Mouse (Mus musculus): Measurements from ENCODE around the gene Cabp4. TPM values are rescaled to one million over a fixed set of nuclear protein-coding genes. Genes with fewer than 3 reads are reported as not detected.
A peak's percentile ranks its signal among the peaks of the same experiment; 100 is the strongest.

Gene Cabp4
- not detected in 2 replicates for polyA plus RNA-seq (2014; fragmentation: Nextera tagmentation; extraction: Ambion mirVana)

GRCm38 (mm10) chr19:4143759-4144268, at the start of gene Cabp4:
TSS of gene Cabp4 (minus strand) at chr19:4144033.
- H3K27ac ChIP-seq (ENCODE audit: low read length) = no peak within 1 kb of the TSS
- no peaks in the 10 kb centered on the region for H3K27me3 ChIP-seq (ENCODE audit: control insufficient read depth, insufficient read depth, low read length)
- peaks cover 7% of the 10 kb centered on the region; the same call in 1 of the 2 replicates for H3K4me1 ChIP-seq (ENCODE audit: control insufficient read depth, insufficient read depth, low read length)
- no peak within 1 kb of the TSS for H3K4me2 ChIP-seq (replicated peaks; ENCODE audit: low read depth, low read length)
- H3K9me3 ChIP-seq (ENCODE audit: control insufficient read depth, low read depth, low read length) = no peaks in the 10 kb centered on the region
- no peak within 1 kb of the TSS for H3K4me3 ChIP-seq (ENCODE audit: low read depth, low read length)
- WGBS = 79% methylated on average over 7 of the region's 7 CpGs
- no peak for ATAC-seq (ENCODE audit: insufficient number of reproducible peaks, insufficient read depth, low FRiP score, low read depth)
- no peak within 1 kb of the TSS for H3K9ac ChIP-seq (replicated peaks; ENCODE audit: low read depth, low read length)
- H3K36me3 ChIP-seq (ENCODE audit: control insufficient read depth, insufficient read depth, low read length) = no peaks in the 10 kb centered on the region

GRCm38 (mm10) chr19:4193129-4193528, 49.3 kb upstream of the Cabp4 start:
- H3K27ac ChIP-seq (ENCODE audit: low read length) = no peak overlapping the region
- H3K9me3 ChIP-seq (ENCODE audit: control insufficient read depth, low read depth, low read length) = no peaks in the 10 kb centered on the region
- peaks cover 23% of the 10 kb centered on the region for H3K4me1 ChIP-seq (ENCODE audit: control insufficient read depth, insufficient read depth, low read length)
- peak overlapping the region; percentile 92 for H3K9ac ChIP-seq (replicated peaks; ENCODE audit: low read depth, low read length)
- H3K36me3 ChIP-seq (ENCODE audit: control insufficient read depth, insufficient read depth, low read length) = peaks cover 46% of the 10 kb centered on the region
- WGBS = 47% methylated on average over 6 of the region's 6 CpGs
- no peak for ATAC-seq (ENCODE audit: insufficient number of reproducible peaks, insufficient read depth, low FRiP score, low read depth)
- no peaks in the 10 kb centered on the region for H3K27me3 ChIP-seq (ENCODE audit: control insufficient read depth, insufficient read depth, low read length)
- peak overlapping the region; percentile 98 for H3K4me3 ChIP-seq (ENCODE audit: low read depth, low read length)
- peak overlapping the region; percentile 97 for H3K4me2 ChIP-seq (replicated peaks; ENCODE audit: low read depth, low read length)

- under 1% methylated on average over 52 of the region's 52 CpGs for WGBS
- Histone ChIP-seq H3K4me1 (ENCODE audit: control insufficient read depth, insufficient read depth, low read length) (peaks cover 23% of the 10 kb centered on the region), H3K27ac (ENCODE audit: low read length) (peak overlapping the region; percentile 96), H3K9me3 (ENCODE audit: control insufficient read depth, low read depth, low read length) (no peaks in the 10 kb centered on the region), H3K9ac (replicated peaks; ENCODE audit: low read depth, low read length) (peak overlapping the region; percentile 92), H3K4me2 (replicated peaks; ENCODE audit: low read depth, low read length) (peak overlapping the region; percentile 97), H3K36me3 (ENCODE audit: control insufficient read depth, insufficient read depth, low read length) (peaks cover 44% of the 10 kb centered on the region), H3K4me3 (ENCODE audit: low read depth, low read length) (peak overlapping the region; percentile 98), H3K27me3 (ENCODE audit: control insufficient read depth, insufficient read depth, low read length) (no peaks in the 10 kb centered on the region)
- peak; percentile 39; the same call in 1 of the 2 replicates for ATAC-seq (ENCODE audit: insufficient number of reproducible peaks, insufficient read depth, low FRiP score, low read depth)
Observed at GRCm38 (mm10) chr19:4192251-4192985, 48.6 kb upstream of the Cabp4 start.

- H3K4me3 ChIP-seq (ENCODE audit: low read depth, low read length) = peak within 1 kb of the TSS; percentile 98
- no peaks in the 10 kb centered on the region for H3K9me3 ChIP-seq (ENCODE audit: control insufficient read depth, low read depth, low read length)
- H3K27me3 ChIP-seq (ENCODE audit: control insufficient read depth, insufficient read depth, low read length) = no peaks in the 10 kb centered on the region
- 4% methylated on average over 44 of the region's 47 CpGs for whole genome bisulfite sequencing
- H3K9ac ChIP-seq (replicated peaks; ENCODE audit: low read depth, low read length) = peak within 1 kb of the TSS; percentile 92
- H3K4me2 ChIP-seq (replicated peaks; ENCODE audit: low read depth, low read length) = peak within 1 kb of the TSS; percentile 97
- H3K4me1 ChIP-seq (ENCODE audit: control insufficient read depth, insufficient read depth, low read length) = peaks cover 21% of the 10 kb centered on the region
- H3K36me3 ChIP-seq (ENCODE audit: control insufficient read depth, insufficient read depth, low read length) = peaks cover 37% of the 10 kb centered on the region
- ATAC-seq (ENCODE audit: insufficient number of reproducible peaks, insufficient read depth, low FRiP score, low read depth) = peak; percentile 94
- peak within 1 kb of the TSS; percentile 96 for H3K27ac ChIP-seq (ENCODE audit: low read length)
Observed at GRCm38 (mm10) chr19:4191528-4192250, 47.9 kb upstream of the Cabp4 start, which contains the start of gene Ppp1ca. TSS of gene Ppp1ca (plus strand) at chr19:4192065.

- peaks cover 13% of the 10 kb centered on the region for H3K4me1 ChIP-seq (ENCODE audit: control insufficient read depth, insufficient read depth, low read length)
- peak within 1 kb of the TSS; percentile 92 for H3K9ac ChIP-seq (replicated peaks; ENCODE audit: low read depth, low read length)
- no peaks in the 10 kb centered on the region for H3K27me3 ChIP-seq (ENCODE audit: control insufficient read depth, insufficient read depth, low read length)
- peak within 1 kb of the TSS; percentile 96 for H3K27ac ChIP-seq (ENCODE audit: low read length)
- H3K9me3 ChIP-seq (ENCODE audit: control insufficient read depth, low read depth, low read length) = no peaks in the 10 kb centered on the region
- no peak for ATAC-seq (ENCODE audit: insufficient number of reproducible peaks, insufficient read depth, low FRiP score, low read depth)
- H3K4me2 ChIP-seq (replicated peaks; ENCODE audit: low read depth, low read length) = peak within 1 kb of the TSS; percentile 97
- peak within 1 kb of the TSS; percentile 98 for H3K4me3 ChIP-seq (ENCODE audit: low read depth, low read length)
- 29% methylated on average over 4 of the region's 4 CpGs for WGBS
- H3K36me3 ChIP-seq (ENCODE audit: control insufficient read depth, insufficient read depth, low read length) = peaks cover 30% of the 10 kb centered on the region
Observed at GRCm38 (mm10) chr19:4190831-4191334, 47.0 kb upstream of the Cabp4 start, which contains the start of gene Tbc1d10c. TSS of gene Tbc1d10c (minus strand) at chr19:4191284.

GRCm38 (mm10) chr19:4189051-4189620, 45.3 kb upstream of the Cabp4 start:
- Histone ChIP-seq H3K9ac (replicated peaks; ENCODE audit: low read depth, low read length) (no peak overlapping the region), H3K4me3 (ENCODE audit: low read depth, low read length) (no peak overlapping the region), H3K36me3 (ENCODE audit: control insufficient read depth, insufficient read depth, low read length) (peaks cover 12% of the 10 kb centered on the region), H3K4me2 (replicated peaks; ENCODE audit: low read depth, low read length) (no peak overlapping the region), H3K27ac (ENCODE audit: low read length) (no peak overlapping the region), H3K27me3 (ENCODE audit: control insufficient read depth, insufficient read depth, low read length) (no peaks in the 10 kb centered on the region), H3K4me1 (ENCODE audit: control insufficient read depth, insufficient read depth, low read length) (peaks cover 19% of the 10 kb centered on the region), H3K9me3 (ENCODE audit: control insufficient read depth, low read depth, low read length) (no peaks in the 10 kb centered on the region)
- no peak for ATAC-seq (ENCODE audit: insufficient number of reproducible peaks, insufficient read depth, low FRiP score, low read depth)
- 85% methylated on average over 12 of the region's 12 CpGs for WGBS

- Histone ChIP-seq H3K4me1 (ENCODE audit: control insufficient read depth, insufficient read depth, low read length) (peaks cover 6% of the 10 kb centered on the region), H3K27ac (ENCODE audit: low read length) (no peak overlapping the region), H3K36me3 (ENCODE audit: control insufficient read depth, insufficient read depth, low read length) (no peaks in the 10 kb centered on the region), H3K9ac (replicated peaks; ENCODE audit: low read depth, low read length) (no peak overlapping the region), H3K4me2 (replicated peaks; ENCODE audit: low read depth, low read length) (no peak overlapping the region), H3K27me3 (ENCODE audit: control insufficient read depth, insufficient read depth, low read length) (no peaks in the 10 kb centered on the region), H3K4me3 (ENCODE audit: low read depth, low read length) (no peak overlapping the region), H3K9me3 (ENCODE audit: control insufficient read depth, low read depth, low read length) (no peaks in the 10 kb centered on the region)
- no peak for ATAC-seq (ENCODE audit: insufficient number of reproducible peaks, insufficient read depth, low FRiP score, low read depth)
- 63% methylated on average over 3 of the region's 3 CpGs for WGBS
Observed at GRCm38 (mm10) chr19:4187303-4187702, 43.5 kb upstream of the Cabp4 start.
